Mouse (Mus musculus): ENCODE data around the gene Mael.

GRCm38 (mm10) chr1:166204171-166204570, 34.4 kb downstream of the Mael start:
- TF ChIP-seq CTCF (IDR thresholded peaks at IDR 0.05; ENCODE audit: low read depth), result no peak
- TF ChIP-seq EP300 (IDR thresholded peaks at IDR 0.05; ENCODE audit: low read depth), result no peak

Data from liver, postnatal 0 days (tissue).